Mouse (Mus musculus): Measurements from ENCODE around the gene Ift46.

- no peak for TF ChIP-seq POLR2A (IDR thresholded peaks at IDR 0.05; ENCODE audit: insufficient read length, low read depth)
- TF ChIP-seq TCF12 (IDR thresholded peaks at IDR 0.05; ENCODE audit: insufficient read depth, poor library complexity, severe bottlenecking), result no peak
- TF ChIP-seq CEBPB (IDR thresholded peaks at IDR 0.05; ENCODE audit: insufficient read depth, poor library complexity, severe bottlenecking), result no peak
- TF ChIP-seq MYOD1 (IDR thresholded peaks at IDR 0.05; ENCODE audit: control insufficient read depth in 1 of 3, insufficient read length in 2 of 3, low read depth in 2 of 3), result no peak
- no peak for TF ChIP-seq USF1 (IDR thresholded peaks at IDR 0.05; ENCODE audit: low read depth)
Observed at GRCm38 (mm10) chr9:44723521-44724041, 44.1 kb upstream of the Ift46 start.
